Mouse (Mus musculus) lung, postnatal 10 days (tissue): Measurements from ENCODE around the gene Tmem119.

ENCODE experiments used
- DNase-seq: peaks from one replicate; pipeline ENCODE4 v3.0.0; 2021

Gene Tmem119

GRCm38 (mm10) chr5:113800280-113800679 is at the start of gene Tmem119:
Tmem119 (minus strand) TSS chr5:113800516.
- DNase-seq = peak; percentile 83

- no peak for DNase-seq
Measured at GRCm38 (mm10) chr5:113847636-113848035, 47.3 kb upstream of the Tmem119 start.

DNA sequence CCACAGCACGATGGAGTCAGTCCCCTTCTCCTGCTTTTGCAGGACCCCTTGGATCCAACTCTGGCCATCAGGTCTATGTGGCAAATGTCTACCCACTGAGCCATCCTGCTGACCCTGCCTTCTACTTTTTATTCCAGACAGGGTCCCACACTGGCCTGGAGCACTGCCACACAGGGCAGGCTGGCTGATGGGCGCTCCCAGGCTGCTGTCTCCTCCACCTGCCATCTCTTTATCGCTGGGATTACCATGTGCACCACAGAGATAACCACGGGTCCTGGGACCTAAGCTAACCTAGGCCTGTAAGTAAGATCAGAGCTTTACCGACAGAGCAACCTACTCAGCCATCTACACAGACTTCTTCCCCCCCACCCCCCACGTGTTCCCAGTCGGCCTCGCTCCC is 46.3 kb upstream of the Tmem119 start:
- DNase-seq = no peak

DNA sequence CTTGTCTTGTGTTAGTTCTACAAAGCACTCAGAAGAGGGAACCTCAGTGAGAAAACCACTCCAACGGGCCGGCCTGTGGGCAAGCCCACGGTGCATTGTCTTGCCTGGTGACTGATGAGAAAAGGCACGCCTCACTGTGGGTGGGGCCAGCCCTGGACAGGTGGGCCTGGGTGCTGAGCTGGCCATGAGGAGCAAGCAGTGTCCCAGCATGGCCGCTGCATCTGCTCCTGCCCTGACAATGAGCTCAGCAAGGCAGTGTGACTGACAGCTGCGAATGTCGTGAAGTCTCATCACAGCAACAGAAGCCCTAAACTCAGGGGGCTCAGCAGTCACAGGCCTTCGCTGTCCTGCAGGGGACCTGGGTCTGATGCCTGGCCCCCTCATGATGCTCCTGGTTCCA is 45.3 kb upstream of the Tmem119 start:
- no peak for DNase-seq

- peak; percentile 89 for DNase-seq
Measured at GRCm38 (mm10) chr5:113844721-113845120, 44.4 kb upstream of the Tmem119 start.

- peak; percentile 74 for DNase-seq
Measured at GRCm38 (mm10) chr5:113844106-113844505, 43.8 kb upstream of the Tmem119 start.

- DNase-seq = no peak
Measured at GRCm38 (mm10) chr5:113842906-113843305, 42.6 kb upstream of the Tmem119 start.

DNA sequence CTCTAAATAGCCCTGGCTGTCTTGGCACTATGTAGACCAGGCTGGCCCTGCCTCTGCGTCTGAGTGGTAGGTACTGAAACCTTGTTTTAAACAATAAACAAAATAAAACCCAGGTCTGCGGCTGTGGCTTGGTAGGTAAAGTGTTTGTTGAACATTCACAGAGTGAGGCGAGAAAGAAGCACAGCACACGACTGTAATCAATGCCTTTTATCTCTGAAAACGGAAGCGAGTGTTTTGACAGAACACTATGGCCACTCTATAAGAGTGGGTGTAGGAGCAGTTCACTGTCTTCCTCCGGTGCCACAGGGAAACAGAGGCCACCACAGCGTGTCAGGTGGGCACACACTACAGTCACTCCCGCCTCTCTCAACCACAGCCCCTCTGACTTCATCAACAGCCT is 41.9 kb upstream of the Tmem119 start:
- no peak for DNase-seq

GRCm38 (mm10) chr5:113841243-113842225 is 41.2 kb upstream of the Tmem119 start:
- DNase-seq = no peak

DNA sequence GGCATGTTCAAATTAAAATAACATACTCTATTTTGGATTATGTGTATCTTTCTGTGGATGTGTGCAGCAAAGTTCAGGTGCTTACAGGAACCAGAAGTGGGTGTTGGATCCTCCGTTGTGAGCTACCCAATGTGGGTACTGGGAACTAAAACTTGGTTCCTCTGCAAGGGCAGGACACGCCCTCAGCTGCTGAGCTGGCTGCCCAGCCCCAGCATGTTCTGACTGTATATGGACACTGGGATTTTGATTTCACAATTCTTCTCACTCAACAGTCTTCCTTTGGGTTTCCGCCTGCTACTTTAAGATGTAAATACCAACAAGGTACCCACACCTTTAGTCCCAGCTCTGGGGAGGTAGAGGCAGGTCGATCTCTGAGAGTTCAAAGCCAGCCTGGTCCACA is 40.1 kb upstream of the Tmem119 start:
- no peak for DNase-seq

DNA sequence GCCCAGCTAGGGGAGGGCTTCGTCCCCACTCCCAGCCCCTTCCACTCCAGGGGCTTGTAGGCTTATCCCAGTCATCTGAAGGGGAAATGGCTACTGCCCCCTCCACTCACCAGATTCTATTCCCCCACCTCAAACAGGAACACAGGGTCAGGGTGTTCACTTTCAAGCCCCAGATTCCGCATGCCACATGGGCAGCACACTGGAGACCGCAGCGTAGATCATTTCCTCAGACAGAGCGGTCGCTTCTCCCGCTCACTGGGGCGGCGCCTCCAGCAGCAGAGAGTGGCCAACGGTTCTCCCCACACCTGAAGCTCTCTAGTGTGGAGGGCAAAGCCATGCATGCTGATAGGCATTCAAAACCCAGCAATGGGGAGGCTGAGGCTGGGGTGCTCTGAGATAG is 36.6 kb upstream of the Tmem119 start:
- DNase-seq = no peak

DNA sequence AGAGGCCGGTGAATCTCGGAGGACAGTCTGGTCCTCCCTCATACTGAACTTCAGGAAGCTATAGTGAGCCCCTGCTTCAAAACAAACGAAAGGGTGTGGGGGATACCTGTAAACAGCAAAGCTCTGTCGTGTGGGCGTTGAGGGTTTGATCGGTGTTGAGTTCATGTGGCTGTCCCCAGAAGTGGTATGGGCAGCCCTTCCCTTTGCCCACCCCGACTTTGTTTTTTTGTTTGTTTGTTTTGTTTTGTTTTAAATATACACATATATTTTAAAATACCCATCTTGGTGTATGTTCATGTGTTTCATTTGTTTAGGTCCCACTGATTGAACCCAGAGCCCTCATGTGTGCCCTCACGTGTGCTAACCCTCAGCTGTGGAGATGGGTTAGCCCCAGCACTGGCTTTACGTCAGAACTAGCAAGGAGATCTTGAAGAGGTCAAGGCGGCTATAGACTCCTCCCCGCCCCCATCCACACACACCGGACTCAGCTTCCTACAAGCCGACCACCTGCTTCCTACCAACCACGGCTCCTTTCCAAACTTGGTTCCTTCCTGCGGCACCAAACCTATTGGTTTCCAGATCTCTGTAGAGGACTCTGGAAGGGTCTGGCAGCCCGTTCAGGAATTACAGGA is 33.1 kb upstream of the Tmem119 start:
- no peak for DNase-seq

- no peak for DNase-seq
Measured at GRCm38 (mm10) chr5:113832490-113832901, 32.2 kb upstream of the Tmem119 start, which contains the start of gene Selplg. Selplg (minus strand) TSS chr5:113832644.

DNA sequence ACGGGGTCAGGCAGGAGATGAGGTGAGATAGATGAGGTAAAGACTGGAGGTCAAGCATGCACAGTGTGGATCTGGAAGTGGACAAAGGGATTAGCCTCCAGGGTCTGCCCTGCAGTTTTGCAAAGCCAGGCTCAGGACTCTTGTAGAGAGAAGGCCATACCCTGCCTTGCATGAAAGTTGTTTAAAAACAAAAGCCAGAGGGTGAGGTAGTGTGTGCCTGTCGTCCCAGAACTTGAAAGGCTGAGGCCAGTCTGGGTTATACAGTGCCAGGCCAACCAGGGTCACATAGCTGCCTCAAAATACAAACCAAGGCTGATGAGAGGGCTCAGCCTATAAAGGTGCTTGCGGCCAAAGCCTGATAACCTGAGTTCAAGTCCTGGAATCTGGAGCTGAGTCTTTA is 31.4 kb upstream of the Tmem119 start:
- no peak for DNase-seq

GRCm38 (mm10) chr5:113830796-113831195 is 30.5 kb upstream of the Tmem119 start:
- DNase-seq = no peak

- DNase-seq = peak; percentile 66
Measured at GRCm38 (mm10) chr5:113830292-113830643, 30.0 kb upstream of the Tmem119 start.

DNA sequence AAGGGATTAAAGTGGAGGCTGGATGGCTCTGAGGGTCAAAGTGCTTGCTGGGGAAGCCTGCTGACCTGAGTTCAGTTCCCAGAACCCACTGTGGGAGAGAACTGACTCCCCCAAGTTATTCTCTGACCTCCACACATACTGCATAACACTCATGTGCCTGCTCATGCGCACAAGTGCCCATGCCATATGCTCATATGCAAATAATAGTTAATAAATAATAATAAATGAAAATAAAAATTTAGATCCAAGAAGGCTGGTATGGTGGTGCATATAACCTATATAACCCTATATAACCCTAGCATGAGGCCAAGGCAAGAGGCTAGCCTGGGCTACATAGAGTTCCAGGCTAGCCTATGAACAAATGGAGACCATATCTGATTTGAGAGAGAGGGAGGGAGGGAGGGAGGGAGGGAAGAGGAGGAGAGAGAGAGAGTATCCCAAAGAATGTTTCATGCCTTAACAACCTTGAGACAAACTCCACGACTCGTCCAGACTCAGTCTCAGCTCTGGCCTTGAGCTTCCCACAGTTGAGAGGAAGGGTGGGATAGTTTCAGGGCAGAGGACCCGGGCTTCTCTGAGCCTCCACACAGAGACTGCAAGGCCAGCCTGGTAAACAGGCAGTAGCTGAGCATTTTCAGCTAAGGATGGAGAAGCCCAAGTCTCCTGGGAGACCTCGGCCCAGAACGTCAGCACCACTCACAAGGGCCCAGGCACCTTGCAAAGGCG is 29.4 kb upstream of the Tmem119 start:
- no peak for DNase-seq

DNA sequence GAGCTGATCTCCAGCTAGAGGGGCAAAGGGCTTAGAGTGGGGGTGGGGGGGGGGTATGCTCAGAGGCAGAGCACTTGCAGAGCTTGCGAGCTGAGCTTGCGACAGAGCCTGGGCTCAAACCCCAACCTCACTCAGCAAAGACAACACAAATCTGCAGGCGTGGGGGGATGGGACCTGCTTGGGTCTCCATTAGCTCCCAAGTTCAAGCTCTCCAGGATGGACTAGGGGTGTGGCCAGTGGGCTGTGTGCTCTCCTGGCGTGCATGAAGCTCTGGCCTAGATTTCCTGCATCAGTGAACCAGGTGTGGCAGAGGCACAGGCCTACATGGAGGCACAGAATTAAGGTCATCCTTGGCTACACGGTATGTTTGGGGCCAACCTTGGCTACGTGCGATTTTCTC is 28.2 kb upstream of the Tmem119 start:
- DNase-seq = no peak

DNA sequence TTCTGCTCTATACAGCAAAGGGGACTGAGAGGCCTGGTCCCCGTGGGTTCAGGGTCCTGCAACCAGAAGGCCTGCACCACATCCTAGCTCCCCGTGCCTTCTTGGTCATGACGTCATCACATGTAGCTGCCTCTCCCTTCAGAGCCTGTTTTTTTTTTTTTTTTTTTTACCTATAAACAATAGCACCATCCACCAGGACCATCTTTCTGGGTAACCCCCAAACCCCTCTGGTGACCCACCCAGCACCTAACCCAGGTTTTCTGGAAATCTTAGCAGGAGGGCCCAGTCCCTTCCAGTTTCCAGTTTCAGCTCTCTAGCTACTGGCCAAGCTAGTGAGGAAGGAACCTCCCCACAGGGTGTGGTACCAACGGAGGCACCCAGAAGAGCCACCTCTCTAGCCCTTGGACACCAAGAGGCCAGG is 27.7 kb upstream of the Tmem119 start:
- DNase-seq = no peak

DNA sequence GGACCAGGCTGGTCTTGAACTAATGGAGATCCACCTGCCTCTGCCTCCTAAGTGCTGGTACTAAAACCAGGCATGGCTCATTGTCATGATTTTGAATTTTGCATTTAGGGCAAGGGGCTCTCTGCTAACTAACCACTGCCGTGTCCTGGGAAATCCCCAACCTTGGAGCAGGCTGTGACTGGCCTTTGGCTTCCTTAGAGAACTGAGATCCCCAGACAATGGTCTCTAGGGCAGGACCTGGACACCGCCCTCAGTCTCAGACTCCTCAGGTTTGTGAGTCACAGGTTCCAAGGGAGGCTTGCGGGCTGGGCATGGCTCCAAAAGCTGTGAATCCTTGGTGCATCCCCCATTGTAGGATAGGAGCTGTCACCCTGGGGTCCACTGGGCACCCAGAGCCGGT is 26.3 kb upstream of the Tmem119 start:
- DNase-seq = no peak

DNA sequence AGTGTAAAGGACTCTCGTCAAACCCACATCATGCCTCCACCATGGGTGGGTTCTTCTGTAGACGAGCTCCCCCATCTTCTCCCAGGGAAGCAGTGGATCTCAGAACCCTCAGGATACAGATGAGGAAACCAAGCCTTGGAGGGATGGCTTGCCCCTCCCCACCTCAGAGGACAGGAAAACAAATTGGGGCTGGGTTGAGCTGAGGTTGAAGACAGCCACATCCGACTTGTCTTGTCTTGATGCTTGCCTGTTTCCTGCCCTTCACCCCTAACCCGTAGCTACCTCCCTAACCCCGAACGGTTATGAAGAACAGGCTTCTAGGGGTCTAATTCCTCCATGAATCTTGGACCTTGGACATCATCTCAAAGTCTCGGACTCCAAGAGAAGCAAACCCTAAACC is 25.2 kb upstream of the Tmem119 start:
- DNase-seq = no peak

GRCm38 (mm10) chr5:113824228-113824627 is 23.9 kb upstream of the Tmem119 start:
- no peak for DNase-seq

GRCm38 (mm10) chr5:113818572-113818971 is 18.3 kb upstream of the Tmem119 start:
- DNase-seq = no peak
